Mouse (Mus musculus) embryonic facial prominence, embryonic 10.5 days (tissue): ENCODE measurements at regions not wholly inside any gene's neighbourhood (a gene's known extent, or its start where the extent isn't known, plus 50 kb on each side); places are given as distances from the start of the nearest gene placed in this dataset.

Source experiments
- DNase-seq: peaks from one replicate; pipeline ENCODE4 v3.0.0-alpha.2; 2017; ENCODE audit warnings: low spot score
- H3K27ac ChIP-seq: fragments of 300-500 bp; sonication (generic); replicated peaks from 2 replicates; pipeline ENCODE4 v1.5.1; 2016; ENCODE audit warnings: mild to moderate bottlenecking
- H3K27me3 ChIP-seq: fragments of 300-500 bp; sonication (generic); replicated peaks from 2 replicates; pipeline ENCODE4 v1.6.1; 2016; ENCODE audit warnings: low read depth, mild to moderate bottlenecking; ENCODE audit not compliant: poor library complexity, severe bottlenecking
- H3K36me3 ChIP-seq: fragments of 300-500 bp; sonication (generic); replicated peaks from 2 replicates; pipeline ENCODE4 v1.6.1; 2016; ENCODE audit warnings: mild to moderate bottlenecking, moderate library complexity
- H3K4me1 ChIP-seq: fragments of 300-500 bp; sonication (generic); 2 replicates; pipeline ENCODE4 v1.6.1; 2016
- H3K4me3 ChIP-seq: fragments of 300-500 bp; sonication (generic); 2 replicates; pipeline ENCODE4 v1.5.1; 2016; ENCODE audit warnings: mild to moderate bottlenecking, moderate library complexity
- H3K9me3 ChIP-seq: fragments of 300-500 bp; sonication (generic); 2 replicates; pipeline ENCODE4 v1.6.1; 2016; ENCODE audit warnings: mild to moderate bottlenecking
- WGBS: fragments of 180-500 bp; shearing (Covaris S2); methylation state at CpG from one replicate; pipeline ENCODE4 v1.1.7; 2016; 5-methylcytosine and 5-hydroxymethylcytosine counted together

DNA sequence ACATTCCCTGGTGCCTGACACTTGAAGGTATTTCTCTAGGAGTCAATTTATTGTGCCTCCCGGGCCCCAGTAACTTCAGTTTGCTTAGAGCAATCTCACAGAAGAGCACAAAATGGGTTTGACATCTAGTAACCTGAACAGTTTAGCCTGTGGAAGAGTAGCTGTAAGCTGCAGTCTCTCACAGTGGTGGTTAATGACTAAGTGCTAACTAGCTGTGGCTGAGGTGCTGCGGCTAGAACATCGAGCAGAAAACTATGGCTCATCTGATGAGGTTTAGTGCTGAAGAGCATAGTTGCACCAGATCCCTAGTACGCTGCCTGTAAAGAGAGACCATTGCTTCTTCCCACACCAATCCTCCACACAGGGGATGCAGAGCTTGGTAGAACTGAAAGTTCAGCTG is 70.7 kb upstream of the Sp4 start:
- H3K36me3 ChIP-seq = no peaks in the 10 kb centered on the region
- WGBS = 88% methylated on average over 4 of the region's 4 CpGs
- H3K4me3 ChIP-seq = no peak overlapping the region
- no peaks in the 10 kb centered on the region for H3K27me3 ChIP-seq
- H3K9me3 ChIP-seq = no peaks in the 10 kb centered on the region
- no peak for DNase-seq
- 0 out of 2 replicates have a peak, but pooled peaks cover under 1% of the 10 kb centered on the region for H3K4me1 ChIP-seq
- no peak overlapping the region for H3K27ac ChIP-seq

DNA sequence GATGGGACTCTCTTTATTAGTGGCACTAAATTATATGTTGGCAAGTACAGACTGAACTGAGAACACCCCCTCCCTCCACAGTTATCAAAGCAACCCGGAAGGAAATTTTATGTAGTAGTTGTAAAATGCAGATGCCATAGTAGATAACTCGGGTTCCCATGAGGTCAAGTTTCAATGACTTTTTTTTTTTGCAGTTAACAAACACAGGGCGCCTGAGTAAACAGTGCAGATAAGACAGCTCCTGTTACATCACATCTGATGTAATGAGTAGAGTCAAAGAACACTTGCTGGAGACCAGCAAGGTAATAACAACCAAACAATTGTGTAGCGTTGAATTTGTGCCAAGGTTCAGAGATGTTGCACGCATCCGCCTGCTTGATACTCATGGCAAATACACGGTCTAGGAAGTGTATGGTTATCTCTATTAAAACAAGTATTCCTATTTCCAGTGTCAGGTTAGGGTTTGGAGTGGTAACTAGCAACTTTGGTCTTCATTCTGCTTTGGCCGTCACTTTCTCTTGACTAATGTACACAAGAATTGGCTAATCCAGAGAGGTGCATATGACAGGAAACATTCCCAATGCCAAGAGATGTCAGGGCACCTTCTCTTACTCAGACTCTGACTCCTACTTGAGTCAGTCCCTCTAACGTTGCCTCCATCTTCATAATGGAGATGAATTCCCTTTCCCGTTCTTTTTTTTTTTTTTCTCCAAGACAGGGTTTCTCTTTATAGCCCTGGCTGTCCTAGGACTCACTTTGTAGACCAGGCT is 66.3 kb upstream of the Sp4 start:
- 83% methylated on average over 10 of the region's 10 CpGs for WGBS
- no peaks in the 10 kb centered on the region for H3K27me3 ChIP-seq
- H3K27ac ChIP-seq = no peak overlapping the region
- DNase-seq = no peak
- H3K4me1 ChIP-seq = no peaks in the 10 kb centered on the region
- no peak overlapping the region for H3K4me3 ChIP-seq
- H3K36me3 ChIP-seq = no peaks in the 10 kb centered on the region
- no peaks in the 10 kb centered on the region for H3K9me3 ChIP-seq

DNA sequence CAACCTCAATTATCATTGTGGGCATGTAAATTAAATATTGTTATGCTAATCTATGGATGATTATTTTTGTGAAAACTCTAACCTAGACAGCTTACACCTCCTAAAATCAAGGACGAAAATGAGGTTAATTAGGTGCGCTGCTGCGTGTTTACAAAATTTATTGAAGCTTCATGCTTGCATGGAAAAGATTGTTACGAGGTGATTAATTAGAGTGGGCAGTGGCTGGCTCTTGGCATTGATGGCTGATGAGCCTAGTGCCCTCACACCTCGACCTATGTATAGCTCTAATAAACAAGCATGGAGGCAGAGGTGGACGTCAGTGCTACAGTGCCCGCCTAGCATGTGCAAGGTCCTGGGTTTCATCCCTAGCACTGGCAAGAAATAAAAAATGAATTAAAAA is 51.6 kb upstream of the Sp4 start:
- H3K27ac ChIP-seq = no peak overlapping the region
- WGBS = 89% methylated on average over 7 of the region's 7 CpGs

DNA sequence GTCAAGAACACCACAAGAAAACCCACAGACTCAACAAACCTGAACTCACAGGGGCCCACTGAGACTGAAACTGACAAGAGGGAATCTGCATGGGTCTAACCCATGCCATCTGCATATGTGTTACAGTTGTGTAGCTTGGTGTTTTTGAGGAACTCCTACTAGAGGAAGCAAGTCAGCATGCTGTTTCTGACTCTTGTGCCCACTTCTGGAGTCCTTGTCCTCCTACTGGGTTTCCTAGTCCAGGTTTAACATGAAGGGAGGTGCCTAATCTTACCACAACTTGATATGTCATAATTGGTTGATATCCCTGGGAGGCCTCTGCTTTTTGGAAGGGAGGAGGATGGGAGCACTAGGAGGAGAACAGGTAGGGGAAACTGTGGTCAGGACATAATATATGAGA is 50.2 kb upstream of the Sp4 start:
- Histone ChIP-seq H3K9me3 (no peaks in the 10 kb centered on the region), H3K4me1 (no peaks in the 10 kb centered on the region), H3K4me3 (no peak overlapping the region), H3K27me3 (no peaks in the 10 kb centered on the region), H3K36me3 (no peaks in the 10 kb centered on the region), H3K27ac (no peak overlapping the region)
- DNase-seq = no peak

More for the DNA sequence above, 51.6 kb upstream of the Sp4 start:
- no peaks in the 10 kb centered on the region for H3K4me1 ChIP-seq
- no peaks in the 10 kb centered on the region for H3K36me3 ChIP-seq
- H3K9me3 ChIP-seq = no peaks in the 10 kb centered on the region
- H3K4me3 ChIP-seq = no peak overlapping the region
- no peak for DNase-seq
- no peaks in the 10 kb centered on the region for H3K27me3 ChIP-seq
